Mouse (Mus musculus): ENCODE data around the gene U2af1l4. TPM values are rescaled to one million over a fixed set of nuclear protein-coding genes. Genes with fewer than 3 reads are reported as not detected.
A peak's percentile ranks its signal among the peaks of the same experiment; 100 is the strongest.

The U2af1l4 gene
- 89.2 and 97.5 TPM in 2 replicates for polyA plus RNA-seq (2014; fragmentation: Nextera tagmentation; extraction: Ambion mirVana)

- Histone ChIP-seq H3K4me1 (replicated peaks; ENCODE audit: control insufficient read depth, insufficient read depth, low read length) (peaks cover 8% of the 10 kb centered on the region; the same call in 1 of the 2 replicates), H3K4me3 (ENCODE audit: low read depth, low read length) (peak within 1 kb of the TSS; percentile 66), H3K36me3 (ENCODE audit: control insufficient read depth, insufficient read depth, low read length) (no peaks in the 10 kb centered on the region; the same call in 1 of the 2 replicates), H3K4me2 (ENCODE audit: low read depth, low read length, severe bottlenecking) (peak within 1 kb of the TSS; percentile 87), H3K9me3 (ENCODE audit: control insufficient read depth, low read length) (no peaks in the 10 kb centered on the region), H3K27ac (ENCODE audit: low read depth, low read length) (peak within 1 kb of the TSS; percentile 80), H3K27me3 (ENCODE audit: control insufficient read depth, insufficient read depth, low read length) (no peaks in the 10 kb centered on the region), H3K9ac (ENCODE audit: low read length) (peak within 1 kb of the TSS; percentile 70)
- peak; percentile 96 for DNase-seq (ENCODE audit: low spot score)
- peak; percentile 84 for ATAC-seq (replicated peaks; ENCODE audit: low FRiP score)
- under 1% methylated on average over 44 of the region's 45 CpGs for WGBS
These were observed at the start of gene U2af1l4, which contains the start of the genes Gm49396 and Psenen for GRCm38 (mm10) chr7:30563117-30563905. U2af1l4 (plus strand) TSS chr7:30563301. Gm49396 (plus strand) TSS chr7:30563344. Psenen (minus strand) TSS chr7:30563627.

- no peaks in the 10 kb centered on the region for H3K4me1 ChIP-seq (replicated peaks; ENCODE audit: control insufficient read depth, insufficient read depth, low read length)
- no peaks in the 10 kb centered on the region for H3K27me3 ChIP-seq (ENCODE audit: control insufficient read depth, insufficient read depth, low read length)
- 56% methylated on average over 24 of the region's 24 CpGs for WGBS
- DNase-seq (ENCODE audit: low spot score) (no peak), ATAC-seq (replicated peaks; ENCODE audit: low FRiP score) (no peak)
- H3K9ac ChIP-seq (ENCODE audit: low read length) = no peak overlapping the region
- H3K4me2 ChIP-seq (ENCODE audit: low read depth, low read length, severe bottlenecking) = no peak overlapping the region
- H3K9me3 ChIP-seq (ENCODE audit: control insufficient read depth, low read length) = no peaks in the 10 kb centered on the region
- H3K4me3 ChIP-seq (ENCODE audit: low read depth, low read length) = no peak overlapping the region
- H3K36me3 ChIP-seq (ENCODE audit: control insufficient read depth, insufficient read depth, low read length) = no peaks in the 10 kb centered on the region
- no peak overlapping the region for H3K27ac ChIP-seq (ENCODE audit: low read depth, low read length)
These were observed 47.9 kb upstream of the U2af1l4 start for GRCm38 (mm10) chr7:30515003-30515760.

GRCm38 (mm10) chr7:30518325-30518724 lies 44.8 kb upstream of the U2af1l4 start:
- Histone ChIP-seq H3K9ac (ENCODE audit: low read length) (no peak overlapping the region), H3K4me1 (replicated peaks; ENCODE audit: control insufficient read depth, insufficient read depth, low read length) (no peaks in the 10 kb centered on the region), H3K4me3 (ENCODE audit: low read depth, low read length) (no peak overlapping the region), H3K4me2 (ENCODE audit: low read depth, low read length, severe bottlenecking) (no peak overlapping the region), H3K27ac (ENCODE audit: low read depth, low read length) (no peak overlapping the region), H3K36me3 (ENCODE audit: control insufficient read depth, insufficient read depth, low read length) (peaks cover 3% of the 10 kb centered on the region; the same call in 1 of the 2 replicates), H3K9me3 (ENCODE audit: control insufficient read depth, low read length) (no peaks in the 10 kb centered on the region), H3K27me3 (ENCODE audit: control insufficient read depth, insufficient read depth, low read length) (no peaks in the 10 kb centered on the region)
- 39% methylated on average over 8 of the region's 8 CpGs for WGBS
- DNase-seq (ENCODE audit: low spot score) (no peak), ATAC-seq (replicated peaks; ENCODE audit: low FRiP score) (no peak)

- Histone ChIP-seq H3K9ac (ENCODE audit: low read length) (no peak overlapping the region), H3K27ac (ENCODE audit: low read depth, low read length) (no peak overlapping the region), H3K27me3 (ENCODE audit: control insufficient read depth, insufficient read depth, low read length) (no peaks in the 10 kb centered on the region), H3K4me2 (ENCODE audit: low read depth, low read length, severe bottlenecking) (no peak overlapping the region), H3K4me1 (replicated peaks; ENCODE audit: control insufficient read depth, insufficient read depth, low read length) (no peaks in the 10 kb centered on the region), H3K4me3 (ENCODE audit: low read depth, low read length) (no peak overlapping the region), H3K36me3 (ENCODE audit: control insufficient read depth, insufficient read depth, low read length) (peaks cover 3% of the 10 kb centered on the region; the same call in 1 of the 2 replicates), H3K9me3 (ENCODE audit: control insufficient read depth, low read length) (no peaks in the 10 kb centered on the region)
- ATAC-seq (replicated peaks; ENCODE audit: low FRiP score) (peak; percentile 37; the same call in 1 of the 2 replicates), DNase-seq (ENCODE audit: low spot score) (no peak)
- 60% methylated on average over 4 of the region's 4 CpGs for WGBS
These were observed 42.7 kb upstream of the U2af1l4 start for GRCm38 (mm10) chr7:30520396-30520795.

GRCm38 (mm10) chr7:30520856-30521255 lies 42.2 kb upstream of the U2af1l4 start:
- no peak for ATAC-seq (replicated peaks; ENCODE audit: low FRiP score)
- 74% methylated on average over 5 of the region's 5 CpGs for WGBS
- no peak overlapping the region for H3K27ac ChIP-seq (ENCODE audit: low read depth, low read length)

GRCm38 (mm10) chr7:30522871-30523270 lies 40.2 kb upstream of the U2af1l4 start:
- DNase-seq (ENCODE audit: low spot score) (no peak), ATAC-seq (replicated peaks; ENCODE audit: low FRiP score) (no peak)
- H3K9me3 ChIP-seq (ENCODE audit: control insufficient read depth, low read length) = no peaks in the 10 kb centered on the region
- peaks cover 3% of the 10 kb centered on the region; the same call in 1 of the 2 replicates for H3K36me3 ChIP-seq (ENCODE audit: control insufficient read depth, insufficient read depth, low read length)
- no peak overlapping the region for H3K27ac ChIP-seq (ENCODE audit: low read depth, low read length)
- no peak overlapping the region for H3K9ac ChIP-seq (ENCODE audit: low read length)
- H3K4me3 ChIP-seq (ENCODE audit: low read depth, low read length) = no peak overlapping the region
- no peaks in the 10 kb centered on the region; the same call in 1 of the 2 replicates for H3K4me1 ChIP-seq (replicated peaks; ENCODE audit: control insufficient read depth, insufficient read depth, low read length)
- no peak overlapping the region for H3K4me2 ChIP-seq (ENCODE audit: low read depth, low read length, severe bottlenecking)
- H3K27me3 ChIP-seq (ENCODE audit: control insufficient read depth, insufficient read depth, low read length) = no peaks in the 10 kb centered on the region
- 84% methylated on average over 10 of the region's 10 CpGs for WGBS

More at GRCm38 (mm10) chr7:30520856-30521255, 42.2 kb upstream of the U2af1l4 start:
- no peaks in the 10 kb centered on the region for H3K4me1 ChIP-seq (replicated peaks; ENCODE audit: control insufficient read depth, insufficient read depth, low read length)
- no peak for DNase-seq (ENCODE audit: low spot score)
- no peaks in the 10 kb centered on the region for H3K27me3 ChIP-seq (ENCODE audit: control insufficient read depth, insufficient read depth, low read length)
- H3K4me3 ChIP-seq (ENCODE audit: low read depth, low read length) = no peak overlapping the region
- no peak overlapping the region for H3K4me2 ChIP-seq (ENCODE audit: low read depth, low read length, severe bottlenecking)
- no peaks in the 10 kb centered on the region for H3K9me3 ChIP-seq (ENCODE audit: control insufficient read depth, low read length)
- H3K36me3 ChIP-seq (ENCODE audit: control insufficient read depth, insufficient read depth, low read length) = peaks cover 3% of the 10 kb centered on the region; the same call in 1 of the 2 replicates
- no peak overlapping the region for H3K9ac ChIP-seq (ENCODE audit: low read length)

GRCm38 (mm10) chr7:30524487-30524886 lies 38.6 kb upstream of the U2af1l4 start:
- no peak overlapping the region for H3K4me2 ChIP-seq (ENCODE audit: low read depth, low read length, severe bottlenecking)
- H3K27me3 ChIP-seq (ENCODE audit: control insufficient read depth, insufficient read depth, low read length) = no peaks in the 10 kb centered on the region
- ATAC-seq (replicated peaks; ENCODE audit: low FRiP score) (no peak), DNase-seq (ENCODE audit: low spot score) (no peak)
- WGBS = 87% methylated on average over 6 of the region's 6 CpGs
- no peaks in the 10 kb centered on the region; the same call in 1 of the 2 replicates for H3K4me1 ChIP-seq (replicated peaks; ENCODE audit: control insufficient read depth, insufficient read depth, low read length)
- H3K9ac ChIP-seq (ENCODE audit: low read length) = no peak overlapping the region
- no peak overlapping the region for H3K4me3 ChIP-seq (ENCODE audit: low read depth, low read length)
- H3K9me3 ChIP-seq (ENCODE audit: control insufficient read depth, low read length) = no peaks in the 10 kb centered on the region
- H3K36me3 ChIP-seq (ENCODE audit: control insufficient read depth, insufficient read depth, low read length) = peaks cover 11% of the 10 kb centered on the region
- H3K27ac ChIP-seq (ENCODE audit: low read depth, low read length) = no peak overlapping the region

GRCm38 (mm10) chr7:30525954-30526353 lies 37.1 kb upstream of the U2af1l4 start:
- Histone ChIP-seq H3K36me3 (ENCODE audit: control insufficient read depth, insufficient read depth, low read length) (peaks cover 16% of the 10 kb centered on the region), H3K4me1 (replicated peaks; ENCODE audit: control insufficient read depth, insufficient read depth, low read length) (no peaks in the 10 kb centered on the region; the same call in 1 of the 2 replicates), H3K27me3 (ENCODE audit: control insufficient read depth, insufficient read depth, low read length) (no peaks in the 10 kb centered on the region), H3K9me3 (ENCODE audit: control insufficient read depth, low read length) (no peaks in the 10 kb centered on the region), H3K27ac (ENCODE audit: low read depth, low read length) (no peak overlapping the region), H3K4me2 (ENCODE audit: low read depth, low read length, severe bottlenecking) (no peak overlapping the region), H3K9ac (ENCODE audit: low read length) (no peak overlapping the region), H3K4me3 (ENCODE audit: low read depth, low read length) (no peak overlapping the region)
- ATAC-seq (replicated peaks; ENCODE audit: low FRiP score) (no peak), DNase-seq (ENCODE audit: low spot score) (no peak)
- WGBS = 34% methylated on average over 10 of the region's 10 CpGs

Measured in forebrain, embryonic 11.5 days (tissue).